Mouse (Mus musculus): ENCODE data around the gene Aurka. TPM values are rescaled to one million over a fixed set of nuclear protein-coding genes. Genes with fewer than 3 reads are reported as not detected.

Aurka gene
- polyA plus RNA-seq, 1 experiment from 2014 or later, result 136 TPM

Other genes with a start within 250 kb of the Aurka start
- gene Mc3r, start 122.0 kb downstream of the Aurka start, polyA plus RNA-seq (2016; fragmentation: Nextera tagmentation; extraction: Ambion mirVana), result 0.09 TPM in 1 of 2 replicates, not detected in the other
- gene Fam210b, start 25.0 kb downstream of the Aurka start, polyA plus RNA-seq (2016; fragmentation: Nextera tagmentation; extraction: Ambion mirVana), result 22.4 and 24.1 TPM in 2 replicates
- 44.1 and 45.4 TPM in 2 replicates for gene Cstf1, start 146 bp upstream of the Aurka start, polyA plus RNA-seq (2016; fragmentation: Nextera tagmentation; extraction: Ambion mirVana)
- 0.17 and 0.18 TPM in 2 replicates for gene Cass4, start 23.3 kb upstream of the Aurka start, polyA plus RNA-seq (2016; fragmentation: Nextera tagmentation; extraction: Ambion mirVana)
- gene Rtf2, start 70.0 kb upstream of the Aurka start, polyA plus RNA-seq (2016; fragmentation: Nextera tagmentation; extraction: Ambion mirVana), result 86.9 and 93.5 TPM in 2 replicates
- gene Gcnt7, start 88.1 kb upstream of the Aurka start, polyA plus RNA-seq (2016; fragmentation: Nextera tagmentation; extraction: Ambion mirVana), result 2.1 and 2.2 TPM in 2 replicates
- 0.38 and 0.81 TPM in 2 replicates for gene Fam209, start 102.0 kb upstream of the Aurka start, polyA plus RNA-seq (2016; fragmentation: Nextera tagmentation; extraction: Ambion mirVana)
- 35.0 and 35.8 TPM in 2 replicates for gene Tfap2c, start 179.1 kb upstream of the Aurka start, polyA plus RNA-seq (2016; fragmentation: Nextera tagmentation; extraction: Ambion mirVana)